Mouse (Mus musculus) adrenal gland, postnatal 10 days (tissue): ENCODE results near the gene Fxyd6. TPM values are rescaled to one million over a fixed set of nuclear protein-coding genes. Genes with fewer than 3 reads are reported as not detected.
A peak's percentile ranks its signal among the peaks of the same experiment; 100 is the strongest.

Source experiments
- DNase-seq: peaks from one replicate; pipeline ENCODE4 v3.0.0; 2021; ENCODE audit warnings: mixed read lengths
- long read RNA-seq, 2 experiments: library from polyadenylated mRNA; stranded (forward); transcript quantifications; one replicate each; pipeline ENCODE4 v2.0.0; 2021
- total RNA-seq, 2 experiments: library from RNA; stranded (reverse); gene quantifications; 2 replicates each; pipeline ENCODE4 v1.2.3; 2021

Fxyd6 gene
- total RNA-seq, result 100 to 1,000 TPM in 1 of 2 experiments, 10 to 100 TPM in 1; 97.7 to 120 TPM
- long read RNA-seq, experiment 1, transcript Fxyd6-203 (8 exons, 1,789 nt), result major isoform, 86 of 203 reads
- long read RNA-seq, experiment 1, transcript Fxyd6-201 (8 exons, 1,788 nt), result minor isoform, 82 of 203 reads
- long read RNA-seq, experiment 1, partial matches to known transcripts, result 32 of 203 reads
- long read RNA-seq, experiment 1, other reads (novel, unspliced or antisense), result 3 of 203 reads
- long read RNA-seq, experiment 2, transcript Fxyd6-201 (8 exons, 1,788 nt), result minor isoform, 53 of 135 reads
- long read RNA-seq, experiment 2, transcript Fxyd6-203 (8 exons, 1,789 nt), result major isoform, 64 of 135 reads
- long read RNA-seq, experiment 2, partial matches to known transcripts, result 3 of 135 reads
- long read RNA-seq, experiment 2, other reads (novel, unspliced or antisense), result 15 of 135 reads

DNA sequence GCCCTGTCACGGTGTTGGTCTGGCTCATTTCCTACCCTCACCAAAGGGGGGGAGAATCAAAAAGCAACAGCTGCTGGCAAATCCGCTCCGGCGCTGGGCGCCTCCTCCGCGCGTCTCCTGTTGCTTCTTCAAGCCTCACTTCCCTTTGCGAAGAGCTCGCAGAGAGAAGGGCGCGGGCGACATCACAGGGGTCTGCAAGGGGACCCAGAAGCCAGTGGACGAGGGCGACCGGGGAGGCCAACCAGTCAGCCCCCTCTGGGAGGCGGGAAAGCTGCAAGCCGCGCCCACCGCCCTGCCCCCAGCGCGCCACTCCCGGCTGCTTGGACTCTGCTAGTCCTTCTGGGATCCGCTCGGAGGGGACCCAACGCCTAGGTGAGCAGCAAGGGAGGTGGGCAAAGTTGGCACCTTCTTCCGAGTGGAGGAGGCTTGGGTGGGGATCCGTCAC lies at the start of gene Fxyd6:
Gene Fxyd6, plus strand, starts transcription at position 69 of the 445 bp plus-strand sequence.
- peak; percentile 84 for DNase-seq

DNA sequence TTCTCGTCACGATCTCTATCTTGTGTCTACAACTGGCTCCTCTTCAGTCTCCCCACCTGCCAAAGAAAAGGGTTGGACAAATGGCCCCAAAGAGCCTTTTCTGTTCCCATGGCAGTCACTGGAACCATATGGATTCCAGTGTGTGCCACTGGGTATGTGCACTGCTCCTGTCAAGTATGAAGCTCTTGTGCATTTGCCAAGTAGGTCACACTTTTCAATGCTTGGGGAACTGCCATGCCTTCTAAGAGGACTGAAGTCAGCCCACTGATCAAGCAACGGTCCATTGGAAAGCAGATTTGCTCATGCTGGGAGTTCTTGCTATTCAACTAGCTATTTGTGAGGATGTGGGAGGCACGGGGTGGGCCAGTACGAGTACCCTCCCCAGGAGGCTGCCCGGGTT lies 48.5 kb upstream of the Fxyd6 start:
- no peak for DNase-seq

DNA sequence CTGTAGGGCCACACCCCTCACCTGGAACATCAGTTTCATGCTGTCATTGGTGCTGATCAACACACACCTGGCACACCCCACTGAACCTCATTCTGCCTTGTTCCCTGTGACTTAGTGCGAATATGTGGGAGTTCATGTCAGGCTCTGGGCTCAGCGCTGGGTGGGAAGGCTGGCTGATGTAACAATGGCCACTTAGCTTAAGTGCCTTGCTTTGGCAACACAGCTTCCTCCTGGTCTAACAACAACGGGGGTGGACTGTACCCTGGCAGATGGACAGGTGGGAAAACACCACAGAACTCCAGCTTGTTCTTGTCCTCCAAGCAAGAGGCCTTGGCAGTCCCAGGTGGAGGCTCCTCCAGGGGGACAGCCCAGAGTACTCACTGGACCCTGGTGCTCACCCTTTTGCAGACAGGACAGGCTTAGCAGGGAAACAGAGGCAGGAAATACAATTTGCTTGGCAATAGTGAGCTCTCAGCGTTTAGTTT lies 48.0 kb upstream of the Fxyd6 start:
- DNase-seq, result no peak

DNA sequence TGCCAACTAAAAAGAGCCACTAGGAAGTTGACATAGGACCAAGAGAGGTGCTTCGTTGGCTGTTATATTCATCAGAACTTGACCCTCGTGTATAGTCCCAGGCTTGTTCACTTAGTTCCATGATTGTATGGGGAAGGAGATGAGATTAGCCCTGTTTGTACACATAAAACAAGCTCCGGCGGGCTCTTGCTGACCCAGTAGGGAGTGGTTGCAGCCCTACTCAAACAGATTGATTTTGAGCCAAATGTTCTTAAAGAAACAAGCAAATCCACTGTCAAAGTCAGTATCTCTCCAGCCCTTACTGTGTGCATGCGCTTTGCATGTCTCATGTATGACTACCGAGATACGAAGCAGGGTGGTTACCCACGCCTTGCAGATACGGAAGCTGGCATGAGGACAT lies 43.6 kb upstream of the Fxyd6 start:
- DNase-seq, result no peak

DNA sequence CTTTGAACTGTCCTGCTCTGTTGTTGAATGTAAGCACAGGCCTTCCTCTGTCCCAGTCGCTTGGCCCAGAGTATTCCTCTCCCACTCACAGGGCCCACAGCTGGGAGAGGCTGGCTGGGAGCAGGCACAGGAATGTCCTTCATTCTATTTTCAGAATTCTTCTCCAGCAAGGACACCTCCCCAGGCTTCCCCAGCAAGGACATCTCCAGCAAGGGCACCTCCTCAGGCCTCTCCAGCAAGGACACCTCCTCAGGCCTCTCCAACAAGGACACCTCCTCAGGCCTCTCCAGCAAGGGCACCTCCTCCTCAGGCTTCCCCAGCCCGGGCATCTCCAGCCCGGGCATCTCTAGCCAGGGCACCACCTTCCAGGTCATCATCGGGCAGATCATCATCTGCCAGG lies 41.7 kb upstream of the Fxyd6 start:
- peak; percentile 37 for DNase-seq

DNA sequence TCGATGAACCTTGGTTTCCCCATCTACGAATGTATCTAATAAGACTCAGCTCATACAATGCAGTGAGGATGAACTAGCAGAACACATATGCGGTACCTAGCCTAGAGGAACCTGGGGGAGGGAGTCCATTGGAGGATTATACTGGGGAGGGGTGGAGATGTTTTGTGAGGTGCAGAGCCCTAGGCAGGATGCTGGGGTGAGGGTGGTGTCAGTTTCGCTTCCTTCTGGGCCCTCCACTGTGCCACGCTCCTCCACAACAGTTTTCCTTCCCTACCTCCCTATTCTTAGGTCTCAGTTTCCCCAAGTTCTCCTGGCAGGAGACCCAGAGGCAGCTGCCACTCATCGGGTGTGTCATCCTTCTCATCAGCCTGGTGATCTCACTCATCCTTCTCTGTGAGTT lies 40.4 kb upstream of the Fxyd6 start:
- DNase-seq, result no peak

DNA sequence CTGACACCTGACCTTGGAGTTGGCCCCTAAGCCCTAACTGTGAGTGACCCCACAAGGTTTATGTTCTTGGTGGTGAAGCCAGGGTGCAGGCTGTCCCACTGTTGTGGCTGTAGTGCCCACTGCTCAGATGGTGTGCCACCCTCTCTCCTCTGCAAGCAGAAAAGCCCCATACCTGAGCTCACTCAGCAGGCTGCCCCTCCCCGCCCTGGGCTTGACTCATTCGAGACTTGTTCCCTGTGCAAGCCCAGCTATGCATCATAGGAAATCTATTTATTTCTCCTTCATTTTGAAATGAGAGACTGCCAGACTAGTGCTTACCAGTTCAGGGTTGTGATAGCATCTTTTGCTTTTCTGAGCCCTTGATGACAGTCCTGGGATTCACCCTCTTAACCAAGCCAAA lies 32.6 kb upstream of the Fxyd6 start:
- DNase-seq, result no peak

DNA sequence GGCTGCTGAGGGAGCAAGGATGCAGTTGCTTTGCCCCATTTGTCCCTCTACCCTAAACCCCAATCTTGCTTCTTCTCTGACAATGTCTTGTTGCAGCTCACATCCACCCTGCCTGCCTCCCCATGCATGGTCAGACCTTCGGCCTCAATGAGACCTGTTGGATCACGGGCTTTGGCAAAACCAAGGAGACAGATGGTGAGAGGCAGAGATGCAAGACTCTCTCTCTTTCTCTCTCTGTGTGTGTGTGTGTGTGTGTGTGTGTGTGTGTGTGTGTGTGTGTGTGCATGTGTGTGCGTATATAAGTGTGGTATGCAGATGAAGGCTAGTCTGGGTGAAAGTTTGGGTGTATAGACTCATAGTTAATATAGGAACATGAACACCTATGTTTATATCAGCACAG lies 26.9 kb upstream of the Fxyd6 start:
- no peak for DNase-seq

DNA sequence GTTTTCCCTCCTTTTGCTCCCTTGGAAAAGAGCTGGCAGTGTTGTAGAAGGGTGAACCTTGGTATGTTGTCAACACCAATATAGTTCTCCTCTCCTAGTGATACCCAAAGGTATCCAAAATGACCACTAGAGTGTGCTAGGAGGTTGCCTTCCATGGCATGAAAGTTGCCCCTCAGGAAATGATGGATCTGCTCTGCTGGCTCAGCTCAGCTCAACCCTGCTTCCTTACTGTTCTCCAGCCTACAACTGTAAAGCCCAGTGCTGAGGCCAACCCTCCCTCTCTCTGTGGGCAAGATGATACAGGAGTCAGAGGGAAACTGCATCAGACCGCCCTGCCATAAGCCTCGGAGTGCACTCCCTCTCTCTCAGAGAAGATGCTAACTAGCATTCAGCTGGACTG lies 24.5 kb upstream of the Fxyd6 start:
- DNase-seq, result peak; percentile 46

DNA sequence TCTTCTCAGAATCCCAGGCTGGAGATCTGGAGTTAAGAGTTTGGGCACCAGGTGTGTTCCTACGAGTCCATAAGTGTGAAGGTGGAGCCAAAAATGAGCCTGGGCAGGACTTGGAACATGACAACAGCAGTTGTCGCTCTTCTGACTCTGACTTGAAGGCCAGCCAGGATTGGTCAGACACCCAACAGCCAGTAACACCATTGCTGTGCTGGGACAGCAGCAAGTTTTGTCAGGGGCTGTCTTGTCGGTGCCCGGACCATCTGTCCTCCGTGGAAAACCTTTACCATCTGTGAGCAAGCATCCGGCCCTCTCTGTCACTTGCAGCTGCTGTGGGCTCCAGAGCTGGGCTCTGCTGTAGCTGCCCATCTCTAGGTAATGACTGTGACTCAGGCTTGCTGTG lies 23.7 kb upstream of the Fxyd6 start:
- DNase-seq, result no peak

DNA sequence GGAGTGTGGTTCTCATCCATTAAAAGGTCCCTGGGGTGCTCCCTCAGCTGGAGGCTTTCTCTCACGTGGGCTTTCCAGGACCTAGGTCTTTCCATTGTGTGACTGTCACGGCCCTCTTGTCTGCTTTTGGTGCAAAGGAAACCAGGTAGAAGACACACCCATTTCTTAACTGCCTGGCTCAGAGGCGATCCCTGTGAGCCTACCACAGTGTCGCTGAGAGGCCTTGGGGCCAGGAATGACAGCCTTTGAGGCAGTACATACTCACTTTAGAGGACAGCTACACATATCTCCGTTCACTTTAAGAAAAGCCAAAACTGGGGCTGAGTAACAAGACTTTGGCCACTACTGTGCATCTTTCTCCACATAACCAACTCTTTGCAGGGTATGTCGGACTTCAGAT lies 21.4 kb upstream of the Fxyd6 start:
- no peak for DNase-seq

DNA sequence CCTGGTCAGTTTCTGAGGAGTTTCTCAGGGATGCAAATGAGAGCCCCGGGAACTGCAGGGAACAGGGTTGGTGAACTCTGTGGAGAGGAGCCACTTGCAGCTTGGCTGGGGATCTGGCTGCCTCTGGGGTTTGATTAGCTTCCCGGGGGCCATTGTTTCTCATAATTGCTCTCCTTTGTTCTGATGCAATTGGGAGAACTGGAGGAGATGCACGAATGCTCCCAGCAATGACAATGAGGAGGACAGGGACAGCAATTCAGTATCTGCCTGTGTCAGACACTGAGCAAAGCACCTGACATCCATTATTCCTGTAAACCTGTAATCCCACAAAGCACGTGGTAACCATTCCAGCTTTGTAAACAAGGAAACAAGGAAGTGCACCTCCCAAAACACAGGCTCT lies 20.8 kb upstream of the Fxyd6 start:
- DNase-seq, result no peak

DNA sequence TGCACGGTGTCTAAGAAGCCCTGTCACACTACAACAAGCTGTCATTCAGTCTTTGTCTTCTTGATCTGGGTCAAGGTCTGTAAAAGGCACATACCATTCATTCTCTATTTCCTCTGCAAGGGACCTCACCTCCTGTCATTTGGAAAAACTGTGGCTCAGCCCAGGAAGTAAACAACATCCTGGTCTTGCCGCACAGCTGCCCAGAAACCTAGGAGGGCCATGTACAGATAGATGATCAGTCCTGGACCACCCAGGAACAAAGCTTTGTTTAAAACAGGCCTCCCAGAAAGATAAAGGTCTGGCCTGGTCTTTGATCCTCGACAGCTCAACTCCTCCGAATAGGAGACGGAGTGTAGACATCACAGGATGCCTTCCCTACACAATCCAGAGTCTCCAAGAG lies 20.1 kb upstream of the Fxyd6 start:
- no peak for DNase-seq

DNA sequence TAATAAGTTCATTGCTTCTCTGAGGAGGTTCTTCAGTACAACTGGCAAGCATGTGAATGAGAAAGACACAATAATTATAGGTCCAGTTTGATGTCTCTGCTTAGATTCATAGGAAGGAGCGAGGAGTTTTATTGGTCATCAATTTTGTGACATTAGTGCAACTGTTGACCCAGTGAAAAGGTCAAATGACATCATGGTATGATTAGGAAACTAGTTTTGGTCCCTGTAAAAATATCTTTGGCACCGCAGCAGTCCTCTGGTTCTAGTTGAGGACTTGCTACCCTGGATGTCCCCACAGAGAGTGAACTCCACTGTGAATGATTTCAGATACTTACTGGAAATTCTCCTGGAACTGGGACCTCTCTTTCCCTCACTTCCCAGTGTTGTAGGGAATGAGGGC lies 14.8 kb upstream of the Fxyd6 start:
- DNase-seq, result no peak

DNA sequence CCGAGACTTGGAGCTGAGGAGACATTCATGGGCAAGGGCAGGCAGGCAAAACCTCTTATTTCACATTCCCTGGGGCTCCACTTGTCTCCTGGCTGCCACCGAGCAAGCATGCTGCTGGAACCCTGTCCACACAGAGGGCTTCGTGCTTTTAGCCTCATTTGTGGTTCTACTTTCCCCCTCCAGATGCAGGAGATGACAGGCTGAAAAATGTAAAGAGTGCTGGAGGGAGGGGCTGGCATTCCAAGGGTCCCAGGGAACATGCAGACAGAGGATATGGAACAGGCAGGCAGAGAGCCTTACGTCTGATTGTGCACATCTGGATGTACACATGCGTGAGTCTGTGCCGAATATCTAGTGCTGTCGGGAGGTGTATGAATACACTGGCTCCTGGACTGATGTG lies 11.6 kb upstream of the Fxyd6 start:
- no peak for DNase-seq

DNA sequence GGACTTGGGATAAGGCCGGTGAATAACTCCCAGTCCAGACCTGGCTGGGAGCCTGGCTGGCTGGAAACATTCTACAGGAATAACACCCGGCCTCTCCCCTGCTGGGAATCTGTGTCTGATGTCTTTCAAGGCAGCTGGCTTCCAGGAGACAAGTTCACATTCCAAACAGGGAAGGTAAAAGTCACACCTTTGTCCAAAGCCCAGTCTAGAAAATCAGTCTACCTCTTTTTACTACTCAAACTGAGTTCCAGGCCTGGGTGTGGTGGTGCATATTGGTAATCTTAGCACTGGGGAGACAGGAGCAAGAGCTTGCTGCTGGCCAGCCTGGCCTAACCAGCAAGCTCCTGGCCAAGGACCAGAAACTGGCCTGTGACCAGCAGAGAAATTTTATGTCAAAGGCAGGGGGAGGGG lies 7.9 kb upstream of the Fxyd6 start:
- DNase-seq, result no peak

DNA sequence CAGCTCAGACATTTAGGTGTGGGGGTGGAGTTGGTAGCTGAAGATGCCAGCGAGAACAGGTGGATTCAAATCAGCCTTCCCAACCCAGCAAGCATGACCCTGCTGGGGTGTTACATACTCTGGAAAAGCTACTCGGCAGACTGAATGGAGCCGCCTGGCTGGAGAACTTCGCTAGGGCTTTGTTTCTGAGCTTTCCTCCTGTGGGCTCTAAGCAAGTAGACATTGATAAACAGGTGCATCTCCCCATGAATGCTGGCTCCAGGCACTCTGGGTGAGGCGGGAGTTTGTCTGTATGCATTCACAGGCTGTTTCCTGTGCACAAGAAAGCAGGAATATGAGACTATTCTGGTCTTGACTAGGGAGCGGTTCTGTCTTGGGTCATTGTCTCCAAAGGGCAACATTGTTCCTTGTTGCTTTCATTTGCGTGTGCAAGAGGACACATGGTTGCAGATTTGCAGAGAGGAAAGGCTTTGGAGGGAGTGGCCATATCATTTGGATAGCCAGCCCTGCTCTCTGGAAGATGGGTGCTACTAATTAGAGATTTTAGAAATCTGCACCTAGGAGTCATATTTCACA lies 6.3 kb upstream of the Fxyd6 start:
- no peak for DNase-seq

DNA sequence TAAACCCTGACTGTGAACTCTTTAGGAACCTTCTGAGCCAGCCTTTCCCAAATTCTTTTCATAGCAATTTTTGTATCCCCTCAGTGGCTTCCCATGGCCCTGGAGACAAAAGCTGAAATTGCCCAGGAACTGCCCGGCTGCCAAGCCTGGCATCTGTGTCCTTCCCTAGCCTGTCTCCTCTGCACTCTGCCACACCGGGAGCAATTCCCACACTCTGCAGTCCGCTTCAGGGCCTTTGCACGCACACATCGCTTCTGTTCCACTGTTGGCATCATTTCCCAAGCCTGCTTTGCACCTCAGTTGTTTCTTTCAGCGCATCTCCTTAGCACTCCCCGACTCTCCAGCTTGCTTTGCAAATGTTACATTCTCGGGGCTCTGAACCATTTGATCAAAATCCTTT lies 2.3 kb upstream of the Fxyd6 start:
- no peak for DNase-seq

DNA sequence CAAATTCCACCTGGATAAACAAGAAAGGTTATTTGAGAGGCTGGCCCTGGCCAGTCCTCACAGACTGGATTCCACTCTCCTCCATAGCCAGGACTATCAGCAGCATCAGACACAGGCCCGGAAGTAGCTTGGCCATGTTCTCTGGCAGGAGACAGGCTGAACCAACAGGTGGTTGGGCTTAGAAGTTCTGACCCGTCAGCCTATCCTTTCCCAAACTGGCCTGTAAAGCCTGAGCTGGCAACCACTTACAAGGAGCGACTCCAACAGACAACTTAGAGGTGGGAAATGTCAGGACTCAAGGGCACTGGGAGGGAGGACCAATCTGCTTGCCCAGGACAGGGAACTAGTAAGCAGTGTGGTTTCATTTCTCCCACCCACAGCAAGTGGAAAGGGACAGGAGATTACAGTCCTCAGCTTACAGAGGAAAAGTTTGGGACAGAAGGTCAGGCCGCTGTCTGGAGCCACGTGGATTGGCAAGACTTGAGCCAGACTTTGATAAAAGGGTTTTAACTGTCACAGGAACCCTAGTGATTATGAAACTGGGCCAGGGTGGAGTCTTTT lies 1.6 kb upstream of the Fxyd6 start:
- peak; percentile 52 for DNase-seq

DNA sequence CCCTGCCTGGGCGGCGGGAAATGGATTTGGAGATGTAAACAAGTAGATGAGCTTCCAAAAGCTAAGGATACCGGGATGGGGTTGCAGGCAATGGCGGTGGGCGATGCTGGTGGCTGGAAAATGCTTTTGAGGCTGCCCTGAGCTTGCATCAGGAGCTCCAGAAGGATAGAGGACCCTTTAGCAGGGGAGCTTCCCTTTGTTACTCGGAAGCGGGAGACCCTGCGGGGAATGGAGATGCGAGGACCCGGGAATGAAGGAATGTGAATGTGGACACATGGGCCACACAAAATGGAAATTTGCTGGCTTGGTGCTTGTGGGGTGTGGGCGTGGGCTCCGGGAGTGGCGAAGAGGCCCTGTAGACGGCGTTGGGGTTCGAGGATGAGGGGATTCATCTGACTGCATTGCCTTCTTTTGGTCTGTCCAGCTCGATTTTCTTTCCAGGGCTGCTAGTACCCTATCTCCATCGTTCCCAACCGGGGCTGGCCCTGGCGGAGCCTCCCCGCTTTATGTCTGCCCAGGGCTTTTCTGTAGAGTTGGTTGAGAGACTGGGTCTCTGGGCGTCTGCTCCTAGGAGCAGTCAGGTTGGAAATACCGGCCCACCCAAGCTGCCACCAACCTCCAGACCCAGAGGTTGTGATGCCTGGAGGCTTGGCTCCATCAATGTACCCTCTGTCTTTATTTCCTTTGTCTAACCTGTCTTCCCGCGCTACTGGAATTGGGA lies 791 bp downstream of the Fxyd6 start:
- DNase-seq, result no peak

DNA sequence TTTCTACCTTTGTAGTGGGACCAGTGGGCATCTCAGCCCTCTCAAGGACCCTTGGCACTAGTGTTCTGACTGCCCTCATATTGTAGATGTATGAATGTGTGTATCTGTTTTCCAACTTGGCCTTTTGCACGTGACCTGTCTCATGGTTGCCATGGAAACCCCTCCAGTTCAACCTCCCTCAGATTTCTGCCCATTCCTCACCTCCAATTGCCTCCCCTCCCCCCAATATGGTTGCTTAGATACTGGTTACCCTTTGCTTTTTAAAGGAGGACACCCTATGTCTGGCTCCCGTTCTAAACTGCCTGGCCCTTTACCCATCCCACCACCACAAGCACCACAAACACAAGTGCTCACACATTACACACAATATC lies 1.3 kb downstream of the Fxyd6 start:
- no peak for DNase-seq

DNA sequence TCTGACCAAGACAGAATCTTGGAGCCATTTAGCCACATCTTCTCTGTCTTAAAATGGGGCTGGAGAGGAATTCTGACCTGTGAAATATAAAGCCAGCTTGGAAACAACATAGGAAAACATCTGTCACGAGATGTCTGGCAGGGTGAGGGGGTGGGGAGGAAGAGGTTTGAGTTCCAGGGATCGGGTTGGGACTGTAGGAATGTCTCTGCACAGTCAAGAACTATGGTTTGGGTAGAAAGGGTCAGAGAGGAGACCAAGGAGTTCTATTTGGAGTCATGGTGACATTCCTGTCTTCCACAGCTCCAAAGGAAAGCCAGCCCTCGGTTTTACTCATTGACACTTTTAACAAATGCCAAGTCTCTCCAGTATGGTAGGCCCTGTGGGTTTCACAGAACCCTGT lies 3.9 kb downstream of the Fxyd6 start:
- DNase-seq, result no peak

DNA sequence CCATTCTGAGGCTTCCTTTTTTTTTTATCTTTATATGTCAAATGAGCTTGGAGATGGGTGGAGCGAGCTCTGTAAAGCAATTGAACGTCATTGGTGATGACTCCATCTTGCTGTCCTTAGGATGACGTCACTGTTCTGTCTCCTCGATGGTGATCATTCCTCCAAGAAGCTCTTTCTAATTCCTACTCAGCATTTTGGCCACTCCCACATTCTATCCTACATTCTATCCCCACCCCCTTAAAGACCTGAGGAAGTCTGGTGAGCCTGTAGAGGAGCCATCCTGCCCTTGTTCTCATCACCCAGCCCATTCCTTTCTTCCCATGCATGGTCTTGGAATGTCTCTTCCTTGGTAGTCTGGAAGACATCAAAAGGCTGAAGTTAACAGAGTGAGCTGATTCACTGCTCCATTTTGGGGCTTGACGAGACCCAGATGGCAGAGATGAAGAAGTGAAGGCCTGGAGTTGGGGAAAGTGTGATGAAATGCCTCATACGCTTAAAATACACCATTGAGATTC lies 5.1 kb downstream of the Fxyd6 start:
- DNase-seq, result no peak
